Mouse (Mus musculus) embryo, embryonic 9.5 days (tissue): ENCODE results near the gene Nipal3.

Experiments used
- DNase-seq: peaks from one replicate; pipeline ENCODE4 v3.0.0-alpha.2; 2017; ENCODE audit errors: extremely low spot score

Nipal3 gene

GRCm38 (mm10) chr4:135494521-135495396 lies at the start of gene Nipal3, which contains the start of gene Stpg1:
Gene Nipal3, minus strand, starts transcription at chr4:135495038.
Gene Stpg1, plus strand, starts transcription at chr4:135494790.
- peak; percentile 88 for DNase-seq

GRCm38 (mm10) chr4:135544284-135544683 lies 49.4 kb upstream of the Nipal3 start:
- no peak for DNase-seq

DNA sequence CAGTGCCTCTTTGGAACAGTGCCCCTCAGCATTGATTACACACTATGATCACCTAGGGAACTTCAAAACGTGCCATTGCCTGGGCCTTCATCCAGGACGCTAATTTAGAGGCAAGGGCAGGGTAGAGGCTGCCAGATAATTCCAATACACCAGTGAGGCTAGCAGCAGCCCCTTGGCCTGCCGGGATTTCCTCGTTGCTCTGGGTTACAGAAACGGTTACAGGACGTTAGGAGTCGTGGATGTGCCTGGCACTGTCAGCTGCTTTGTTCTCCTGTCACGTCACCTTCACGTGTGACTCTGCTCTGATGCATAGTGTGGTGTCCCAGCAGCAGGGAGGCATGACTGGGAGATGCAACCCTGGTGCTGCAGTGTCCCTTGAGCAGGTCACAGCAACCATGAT lies 45.2 kb upstream of the Nipal3 start:
- no peak for DNase-seq

DNA sequence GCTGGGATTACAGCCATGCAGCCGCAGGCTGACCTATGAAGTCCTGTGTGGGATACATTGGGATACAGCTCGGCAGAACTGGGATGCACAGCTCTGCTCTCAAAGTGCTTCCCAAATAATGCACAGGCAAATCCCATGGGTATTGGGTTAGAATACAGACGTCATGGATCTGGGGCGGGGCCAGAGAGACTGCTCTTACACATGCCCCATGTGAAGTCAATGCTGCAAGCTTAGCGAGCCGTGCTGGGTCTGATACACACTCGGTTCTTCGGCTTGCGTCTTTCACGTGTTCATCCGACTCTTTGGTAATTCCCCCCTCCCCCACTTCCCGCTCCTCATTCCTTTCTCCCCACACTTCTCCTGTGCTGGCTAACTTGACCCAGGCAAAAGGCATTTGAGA lies 44.2 kb upstream of the Nipal3 start:
- DNase-seq: no peak

DNA sequence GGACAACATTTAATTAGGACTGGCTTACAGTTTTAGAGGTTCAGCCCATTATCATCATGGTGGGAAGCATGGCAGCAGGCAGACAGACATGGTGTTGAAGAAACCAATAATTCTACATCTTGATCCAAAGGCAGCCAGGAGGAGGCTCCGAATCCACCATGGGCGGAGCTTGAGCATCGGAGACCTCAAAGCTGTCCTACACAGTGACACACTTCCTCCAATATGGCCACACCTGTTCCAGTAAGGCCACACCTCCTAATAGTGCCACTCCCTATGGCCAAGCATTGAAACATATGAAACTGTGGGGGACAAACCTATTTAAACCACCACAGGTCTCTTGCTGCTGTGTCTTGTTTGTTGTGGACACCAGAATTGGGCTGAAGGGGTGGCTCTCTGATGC lies 40.2 kb upstream of the Nipal3 start:
- DNase-seq: no peak

GRCm38 (mm10) chr4:135533001-135533400 lies 38.2 kb upstream of the Nipal3 start:
- DNase-seq: no peak

DNA sequence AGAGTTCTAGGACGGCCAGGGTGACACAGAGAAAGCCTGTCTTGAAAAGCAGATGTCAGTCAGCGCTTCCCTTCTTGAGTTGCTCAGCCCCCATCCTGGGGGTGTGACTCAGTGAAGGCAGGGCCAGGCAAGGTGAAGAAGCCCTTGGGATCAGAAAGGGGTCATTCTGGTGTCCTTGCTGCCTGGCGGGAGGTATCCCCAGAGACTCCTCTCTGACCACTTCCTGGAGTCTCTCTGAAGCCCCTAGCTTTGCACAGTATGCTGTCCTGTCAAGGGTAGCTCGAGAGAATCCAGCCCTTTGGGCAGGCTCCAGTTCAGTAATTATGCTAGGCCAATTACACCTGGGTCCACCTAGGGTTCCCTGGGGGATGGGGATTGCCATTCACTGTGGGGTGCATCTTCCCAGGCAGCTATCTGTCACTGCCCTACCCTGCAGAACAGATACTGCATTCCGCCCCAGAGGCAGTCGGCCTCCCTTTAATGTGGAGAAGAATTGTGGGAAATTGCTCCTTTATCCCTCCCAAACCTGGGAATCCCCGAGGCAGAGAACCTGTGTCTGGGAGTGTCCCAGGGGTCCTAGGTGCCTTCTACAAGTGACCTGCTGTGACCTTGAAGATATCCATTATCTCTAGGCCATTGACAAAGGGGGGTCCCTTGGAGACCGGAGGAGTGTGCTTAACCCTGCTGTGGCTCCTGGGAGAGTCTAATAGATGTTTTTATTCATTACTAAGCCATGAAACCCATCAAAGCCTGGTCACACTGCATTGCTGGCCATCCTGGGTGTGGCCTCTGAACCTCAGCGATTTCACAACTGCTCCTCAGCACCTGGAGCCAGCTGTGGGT lies 37.2 kb upstream of the Nipal3 start:
- DNase-seq: no peak

- DNase-seq: no peak
These were observed 36.4 kb upstream of the Nipal3 start for GRCm38 (mm10) chr4:135531236-135531635.

GRCm38 (mm10) chr4:135530270-135530669 lies 35.4 kb upstream of the Nipal3 start:
- no peak for DNase-seq

DNA sequence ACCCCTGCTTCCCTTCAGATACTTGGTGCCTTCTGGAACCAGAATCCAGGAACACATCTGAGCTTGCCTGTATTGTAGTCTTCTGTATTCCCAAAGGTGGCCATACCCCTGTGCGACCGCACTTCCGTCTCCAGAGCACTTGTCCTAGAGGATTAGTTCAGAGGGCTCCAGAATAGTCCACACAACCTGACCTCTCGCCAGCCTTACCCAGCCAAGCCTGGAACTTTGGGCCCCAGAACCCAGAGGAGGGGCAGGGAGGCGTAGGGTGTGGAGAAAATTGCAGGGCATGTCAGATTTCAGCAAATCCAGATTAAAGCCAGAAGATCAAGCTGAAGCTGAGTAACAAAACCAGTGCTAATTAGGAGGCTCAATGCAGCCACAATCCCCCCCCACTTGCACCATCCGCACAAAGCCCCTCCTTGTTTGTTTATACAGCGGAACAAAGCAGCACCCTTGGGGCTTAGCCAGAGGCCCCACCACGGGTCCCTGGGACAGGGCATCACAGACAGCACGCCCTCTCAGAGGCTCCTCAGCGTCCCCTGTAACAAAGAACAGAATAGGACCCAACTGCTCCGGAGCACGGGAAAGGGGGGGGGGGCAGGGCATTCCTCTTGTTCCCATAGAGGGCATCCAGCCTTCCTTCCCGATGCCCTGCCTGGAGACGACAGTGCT lies 31.3 kb upstream of the Nipal3 start:
- DNase-seq: no peak

DNA sequence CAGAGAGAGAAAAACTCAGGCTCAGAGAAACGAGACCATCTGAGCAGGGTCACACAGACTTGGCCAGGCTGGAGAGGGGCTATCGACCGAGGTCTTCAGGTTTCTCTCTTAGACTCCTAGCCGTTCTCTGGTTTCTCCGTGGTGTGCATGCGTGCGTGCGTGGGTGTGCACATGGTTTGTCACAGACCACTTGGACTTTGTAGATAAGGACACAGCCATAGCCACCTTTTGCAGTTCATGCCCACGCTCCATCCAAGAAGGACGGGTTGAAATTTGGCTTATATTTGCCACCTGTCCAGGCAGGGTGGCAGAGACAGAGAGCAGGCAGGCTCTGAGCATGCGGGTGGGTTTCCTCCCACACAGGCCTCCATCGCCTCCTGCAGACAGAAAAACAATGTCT lies 30.2 kb upstream of the Nipal3 start:
- DNase-seq: no peak

GRCm38 (mm10) chr4:135523939-135524338 lies 29.1 kb upstream of the Nipal3 start:
- no peak for DNase-seq

DNA sequence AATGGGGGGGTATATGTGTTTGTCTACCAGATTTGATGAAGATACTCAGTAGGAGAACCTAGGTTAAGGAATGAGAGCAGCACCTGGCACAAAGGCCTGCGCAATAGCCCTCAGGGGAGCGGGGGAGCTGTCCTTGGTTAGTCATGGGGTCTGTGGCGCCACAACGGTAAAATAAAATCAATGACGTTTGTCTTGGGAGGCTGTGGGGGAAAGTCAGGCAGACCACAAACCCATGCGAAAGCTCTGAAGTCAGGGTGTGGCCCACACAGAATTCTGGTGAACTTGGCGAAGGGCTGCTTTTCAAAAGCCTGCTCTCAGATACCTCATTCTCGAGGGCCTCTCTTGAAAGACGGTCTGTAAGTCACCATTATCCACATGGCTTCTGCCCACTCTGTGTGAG lies 25.6 kb upstream of the Nipal3 start:
- DNase-seq: no peak

- DNase-seq: no peak
These were observed 23.3 kb upstream of the Nipal3 start for GRCm38 (mm10) chr4:135518135-135518534.

GRCm38 (mm10) chr4:135516351-135517316 lies 21.8 kb upstream of the Nipal3 start:
- peak; percentile 60 for DNase-seq

- DNase-seq: no peak
These were observed 20.1 kb upstream of the Nipal3 start for GRCm38 (mm10) chr4:135514925-135515324.

DNA sequence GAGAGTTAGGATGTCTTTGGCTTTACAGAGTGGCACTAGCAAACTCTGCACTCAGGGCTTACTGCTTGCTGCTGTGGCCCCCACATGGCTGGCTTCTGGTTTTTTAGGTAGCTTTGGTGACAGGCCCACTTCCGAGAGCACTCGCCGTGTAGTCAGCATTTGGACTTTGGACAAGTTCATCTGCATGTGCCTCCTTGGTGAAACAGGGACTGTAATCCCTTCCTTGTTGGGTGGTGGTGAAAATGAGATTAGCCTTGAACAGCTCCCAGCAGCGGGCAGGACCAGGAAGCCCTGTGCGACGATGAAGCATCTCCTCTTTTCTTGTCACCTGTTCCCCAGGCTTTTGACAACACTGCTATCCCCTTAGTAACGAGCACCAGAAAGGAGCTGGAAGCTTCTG lies 19.0 kb upstream of the Nipal3 start:
- no peak for DNase-seq

DNA sequence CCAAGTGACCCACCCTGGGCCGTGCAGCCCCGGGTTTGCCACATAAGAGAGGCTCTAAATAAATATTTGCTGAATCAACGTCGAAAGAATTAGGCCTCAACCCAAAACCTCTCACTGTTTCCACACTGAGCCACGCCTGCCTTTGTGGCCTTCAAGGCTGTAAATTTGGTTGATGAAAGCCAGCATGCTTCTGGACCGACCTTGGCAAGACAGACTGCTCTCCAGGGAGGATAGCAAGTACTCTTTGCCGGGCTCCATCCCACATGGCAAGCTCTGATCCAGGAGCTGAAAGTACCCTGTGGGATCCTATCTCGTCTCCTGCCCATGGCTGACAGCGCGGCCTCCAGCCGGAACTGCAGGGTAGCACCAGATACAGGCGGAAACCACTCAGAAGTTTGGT lies 14.7 kb upstream of the Nipal3 start:
- no peak for DNase-seq

- peak; percentile 87 for DNase-seq
These were observed 13.7 kb upstream of the Nipal3 start for GRCm38 (mm10) chr4:135508419-135509039.

DNA sequence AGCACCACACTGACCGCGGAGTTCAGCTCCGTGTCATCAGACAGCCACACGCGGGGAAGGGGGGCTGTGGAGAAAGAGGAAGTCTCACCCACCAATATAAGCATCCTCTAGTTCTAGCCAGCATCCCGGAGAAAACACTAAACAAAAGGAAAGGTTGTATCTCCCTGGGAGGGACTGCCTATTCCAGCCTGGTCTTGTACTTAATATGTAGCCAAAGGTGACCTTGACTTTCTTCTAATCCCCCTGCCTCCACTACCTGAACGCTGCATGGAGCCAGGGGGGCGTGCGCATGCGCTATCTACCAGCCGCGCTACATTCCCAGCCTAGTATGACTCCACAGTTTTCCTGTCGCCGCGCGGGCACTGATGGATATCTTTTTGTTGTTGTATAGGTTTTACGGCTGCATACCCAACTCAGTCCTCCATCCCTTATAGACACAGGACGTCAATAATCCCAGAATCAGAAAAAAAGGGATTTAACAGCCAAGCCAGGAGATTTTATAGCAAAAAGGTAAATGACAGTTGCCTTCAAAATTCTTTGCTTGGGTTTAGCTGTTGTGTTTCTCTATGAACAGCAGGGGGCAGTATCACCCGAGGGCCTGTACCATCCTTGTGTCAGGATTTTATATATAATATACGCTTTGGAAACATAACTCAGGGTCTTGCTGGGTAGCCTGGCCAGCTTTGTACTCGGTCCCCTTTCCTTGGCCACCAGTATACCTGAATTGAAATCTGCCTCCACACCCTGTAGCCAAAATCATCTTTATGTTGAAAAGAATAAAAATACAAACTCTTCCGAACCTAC lies 12.9 kb upstream of the Nipal3 start:
- DNase-seq: peak; percentile 70
